Mouse (Mus musculus): ENCODE results near the gene Atg16l2. TPM values are rescaled to one million over a fixed set of nuclear protein-coding genes. Genes with fewer than 3 reads are reported as not detected.

The Atg16l2 gene
- 8.1 and 11.0 TPM in 2 replicates for polyA plus RNA-seq (2012; rRNA removed)

GRCm38 (mm10) chr7:101301881-101302456 lies at the start of gene Atg16l2:
Atg16l2 (minus strand) TSS chr7:101302251.
- Histone ChIP-seq H3K4me1 (ENCODE audit: control insufficient read depth, insufficient read depth, insufficient read length, low read length) (peaks cover 8% of the 10 kb centered on the region), H3K36me3 (ENCODE audit: control insufficient read depth, insufficient read depth, low read length) (no peaks in the 10 kb centered on the region), H3K27me3 (ENCODE audit: control insufficient read depth, insufficient read depth, low read length) (no peaks in the 10 kb centered on the region), H3K4me3 (ENCODE audit: low read depth, low read length) (peak within 1 kb of the TSS; percentile 73), H3K27ac (ENCODE audit: insufficient read depth, low read depth, low read length) (peak within 1 kb of the TSS; percentile 65)
- TF ChIP-seq POLR2A (IDR thresholded peaks at IDR 0.05; ENCODE audit: low read depth, low read length) (peak; percentile 63; the same call in 1 of the 2 replicates), CTCF (IDR thresholded peaks at IDR 0.05; ENCODE audit: extremely low read depth, insufficient read length, insufficient replicate concordance, low read depth, low read length) (no peak)
- under 1% methylated on average over 39 of the region's 39 CpGs for WGBS

DNA sequence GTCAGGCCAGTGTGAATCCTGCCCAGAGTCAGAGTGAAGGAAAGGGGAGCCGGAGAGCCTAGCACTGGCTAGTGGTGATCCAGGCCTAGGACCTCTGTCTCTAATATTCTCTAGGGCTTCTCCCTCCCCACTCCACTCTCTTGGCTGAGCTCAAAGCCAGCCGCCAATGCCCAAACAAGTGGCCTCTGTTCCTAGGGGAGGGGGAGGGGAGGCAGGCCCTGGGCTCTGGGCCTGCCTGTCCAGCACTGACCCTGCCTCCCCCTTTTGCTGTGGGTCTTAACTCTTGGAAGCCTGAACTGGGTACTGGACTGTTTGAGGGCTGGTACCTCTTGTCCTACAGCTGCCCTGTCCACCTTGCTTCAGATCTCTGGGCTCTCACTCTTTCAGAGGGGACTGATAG lies 47.8 kb upstream of the Atg16l2 start:
- 73% methylated on average over 2 of the region's 2 CpGs for WGBS
- Histone ChIP-seq H3K27ac (ENCODE audit: insufficient read depth, low read depth, low read length) (no peak overlapping the region), H3K4me1 (ENCODE audit: control insufficient read depth, insufficient read depth, insufficient read length, low read length) (peaks cover 13% of the 10 kb centered on the region), H3K4me3 (ENCODE audit: low read depth, low read length) (no peak overlapping the region), H3K36me3 (ENCODE audit: control insufficient read depth, insufficient read depth, low read length) (peaks cover 12% of the 10 kb centered on the region), H3K27me3 (ENCODE audit: control insufficient read depth, insufficient read depth, low read length) (no peaks in the 10 kb centered on the region)
- TF ChIP-seq POLR2A (IDR thresholded peaks at IDR 0.05; ENCODE audit: low read depth, low read length) = no peak
- no peak for TF ChIP-seq CTCF (IDR thresholded peaks at IDR 0.05; ENCODE audit: extremely low read depth, insufficient read length, insufficient replicate concordance, low read depth, low read length)

GRCm38 (mm10) chr7:101348312-101348711 lies 46.3 kb upstream of the Atg16l2 start:
- Histone ChIP-seq H3K27ac (ENCODE audit: insufficient read depth, low read depth, low read length) (peak overlapping the region; percentile 51), H3K27me3 (ENCODE audit: control insufficient read depth, insufficient read depth, low read length) (no peaks in the 10 kb centered on the region), H3K4me3 (ENCODE audit: low read depth, low read length) (peak overlapping the region; percentile 87), H3K36me3 (ENCODE audit: control insufficient read depth, insufficient read depth, low read length) (peaks cover 26% of the 10 kb centered on the region), H3K4me1 (ENCODE audit: control insufficient read depth, insufficient read depth, insufficient read length, low read length) (peaks cover 5% of the 10 kb centered on the region)
- no peak for TF ChIP-seq CTCF (IDR thresholded peaks at IDR 0.05; ENCODE audit: extremely low read depth, insufficient read length, insufficient replicate concordance, low read depth, low read length)
- TF ChIP-seq POLR2A (IDR thresholded peaks at IDR 0.05; ENCODE audit: low read depth, low read length) = no peak
- 3% methylated on average over 13 of the region's 13 CpGs for WGBS

GRCm38 (mm10) chr7:101347767-101348270 lies 45.8 kb upstream of the Atg16l2 start, which contains the start of gene Arap1:
Arap1 (plus strand) TSS chr7:101348067.
- Histone ChIP-seq H3K27me3 (ENCODE audit: control insufficient read depth, insufficient read depth, low read length) (no peaks in the 10 kb centered on the region), H3K27ac (ENCODE audit: insufficient read depth, low read depth, low read length) (peak within 1 kb of the TSS; percentile 51), H3K36me3 (ENCODE audit: control insufficient read depth, insufficient read depth, low read length) (peaks cover 31% of the 10 kb centered on the region), H3K4me3 (ENCODE audit: low read depth, low read length) (peak within 1 kb of the TSS; percentile 87), H3K4me1 (ENCODE audit: control insufficient read depth, insufficient read depth, insufficient read length, low read length) (peaks cover 5% of the 10 kb centered on the region)
- 1% methylated on average over 35 of the region's 35 CpGs for WGBS
- TF ChIP-seq POLR2A (IDR thresholded peaks at IDR 0.05; ENCODE audit: low read depth, low read length) (no peak), CTCF (IDR thresholded peaks at IDR 0.05; ENCODE audit: extremely low read depth, insufficient read length, insufficient replicate concordance, low read depth, low read length) (no peak)

- 86% methylated on average over 2 of the region's 2 CpGs for WGBS
- TF ChIP-seq CTCF (IDR thresholded peaks at IDR 0.05; ENCODE audit: extremely low read depth, insufficient read length, insufficient replicate concordance, low read depth, low read length) = no peak
- TF ChIP-seq POLR2A (IDR thresholded peaks at IDR 0.05; ENCODE audit: low read depth, low read length) = no peak
- Histone ChIP-seq H3K4me3 (ENCODE audit: low read depth, low read length) (no peak overlapping the region), H3K27ac (ENCODE audit: insufficient read depth, low read depth, low read length) (no peak overlapping the region), H3K27me3 (ENCODE audit: control insufficient read depth, insufficient read depth, low read length) (no peaks in the 10 kb centered on the region), H3K36me3 (ENCODE audit: control insufficient read depth, insufficient read depth, low read length) (peaks cover 38% of the 10 kb centered on the region), H3K4me1 (ENCODE audit: control insufficient read depth, insufficient read depth, insufficient read length, low read length) (peaks cover 5% of the 10 kb centered on the region)
These were observed 44.9 kb upstream of the Atg16l2 start for GRCm38 (mm10) chr7:101346991-101347390.

DNA sequence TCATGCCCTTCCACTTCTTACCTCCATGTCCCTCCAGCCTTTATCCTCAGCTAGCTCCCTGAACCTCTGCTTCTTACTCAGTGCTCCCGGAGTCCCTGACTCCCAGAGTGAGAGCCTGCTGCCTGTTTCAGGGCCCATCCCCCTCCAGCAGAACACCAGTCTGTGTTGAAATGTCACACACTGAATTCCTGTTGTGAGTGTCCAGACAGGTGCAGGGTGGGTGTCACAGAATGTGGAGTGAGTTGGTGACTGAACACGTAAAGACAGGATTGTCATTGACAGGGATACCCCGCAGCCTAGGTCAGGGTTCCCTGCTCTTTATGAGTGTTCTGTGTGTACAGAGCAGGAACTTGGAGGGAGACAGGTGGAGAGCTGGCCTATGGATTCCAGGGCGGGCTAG lies 42.8 kb upstream of the Atg16l2 start:
- Histone ChIP-seq H3K27me3 (ENCODE audit: control insufficient read depth, insufficient read depth, low read length) (no peaks in the 10 kb centered on the region), H3K36me3 (ENCODE audit: control insufficient read depth, insufficient read depth, low read length) (peaks cover 38% of the 10 kb centered on the region), H3K4me3 (ENCODE audit: low read depth, low read length) (no peak overlapping the region), H3K4me1 (ENCODE audit: control insufficient read depth, insufficient read depth, insufficient read length, low read length) (peaks cover 5% of the 10 kb centered on the region), H3K27ac (ENCODE audit: insufficient read depth, low read depth, low read length) (no peak overlapping the region)
- TF ChIP-seq POLR2A (IDR thresholded peaks at IDR 0.05; ENCODE audit: low read depth, low read length) (no peak), CTCF (IDR thresholded peaks at IDR 0.05; ENCODE audit: extremely low read depth, insufficient read length, insufficient replicate concordance, low read depth, low read length) (no peak)
- 75% methylated on average over 4 of the region's 4 CpGs for WGBS

DNA sequence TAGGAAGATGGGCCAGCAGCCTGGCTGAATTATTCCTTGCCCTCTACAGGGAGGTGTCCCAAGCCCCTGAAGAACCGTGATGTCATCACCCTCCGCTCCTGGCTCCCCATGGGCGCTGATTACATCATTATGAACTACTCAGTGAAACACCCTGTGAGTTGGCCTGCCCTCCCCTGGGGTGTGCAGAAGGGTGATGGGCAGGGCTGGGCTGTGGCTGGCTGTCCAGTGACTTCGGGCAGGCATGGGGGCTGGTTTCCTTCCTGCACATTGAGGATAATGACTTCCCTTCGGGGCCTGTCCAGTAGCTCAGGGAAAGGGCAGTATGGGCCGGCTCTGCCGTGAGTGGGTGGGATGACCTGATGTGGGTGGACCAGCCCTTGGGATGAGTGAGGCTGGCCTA lies 41.1 kb upstream of the Atg16l2 start:
- H3K27ac ChIP-seq (ENCODE audit: insufficient read depth, low read depth, low read length) = no peak overlapping the region
- H3K4me3 ChIP-seq (ENCODE audit: low read depth, low read length) = no peak overlapping the region
- TF ChIP-seq CTCF (IDR thresholded peaks at IDR 0.05; ENCODE audit: extremely low read depth, insufficient read length, insufficient replicate concordance, low read depth, low read length) (no peak), POLR2A (IDR thresholded peaks at IDR 0.05; ENCODE audit: low read depth, low read length) (no peak)
- WGBS = 81% methylated on average over 7 of the region's 7 CpGs
- H3K27me3 ChIP-seq (ENCODE audit: control insufficient read depth, insufficient read depth, low read length) = no peaks in the 10 kb centered on the region
- peaks cover 44% of the 10 kb centered on the region for H3K36me3 ChIP-seq (ENCODE audit: control insufficient read depth, insufficient read depth, low read length)
- peaks cover 3% of the 10 kb centered on the region; the same call in 1 of the 2 replicates for H3K4me1 ChIP-seq (ENCODE audit: control insufficient read depth, insufficient read depth, insufficient read length, low read length)
